Mouse (Mus musculus) thymus, adult 2 months (tissue): ENCODE data around the gene Ppp1r18.

ENCODE experiments used
- CTCF ChIP-seq: fragments of 200-500 bp; IDR thresholded peaks from 2 replicates; pipeline ENCODE4 v1.5.1; 2012; ENCODE audit warnings: mild to moderate bottlenecking, control low read depth, low read length, moderate library complexity, borderline replicate concordance; ENCODE audit not compliant: control insufficient read depth, poor library complexity, insufficient read depth; ENCODE audit errors: extremely low read depth
- POLR2A ChIP-seq: fragments of 200-500 bp; IDR thresholded peaks from 2 replicates; pipeline ENCODE4 v1.6.1; 2012; ENCODE audit warnings: mild to moderate bottlenecking, low read length, control low read depth, moderate library complexity; ENCODE audit not compliant: control insufficient read depth, poor library complexity, insufficient read depth; ENCODE audit errors: extremely low read depth

DNA sequence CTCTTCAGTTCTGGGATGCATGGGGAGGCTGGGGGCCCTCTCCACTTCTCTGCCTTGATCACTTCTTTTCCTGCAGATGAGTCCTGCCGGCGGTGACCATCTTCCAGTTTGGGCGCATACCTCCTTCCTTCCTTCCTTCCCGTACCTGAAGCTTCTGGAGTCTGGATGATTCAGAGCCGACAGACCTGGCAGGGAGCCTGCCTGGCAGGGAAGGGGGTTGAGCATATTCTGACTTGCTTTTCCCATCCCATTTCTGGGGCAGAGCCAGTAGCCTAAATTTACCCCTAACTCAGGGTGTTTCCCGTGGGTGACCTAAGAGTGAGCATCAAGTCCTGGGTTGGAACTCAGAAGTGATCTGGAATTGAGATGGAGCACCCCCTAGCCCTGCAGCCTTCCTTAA lies 9.3 kb downstream of the Ppp1r18 start:
- TF ChIP-seq CTCF (no peak), POLR2A (no peak)
